Mouse (Mus musculus): ENCODE measurements at regions not wholly inside any gene's neighbourhood (a gene's known extent, or its start where the extent isn't known, plus 50 kb on each side); places are given as distances from the start of the nearest gene placed in this dataset.

- TF ChIP-seq CTCF (conservative IDR thresholded peaks at IDR 0.05; ENCODE audit: insufficient read depth, insufficient read length, low read depth, low read length): no peak
- TF ChIP-seq POLR2A (IDR thresholded peaks at IDR 0.05; ENCODE audit: low read depth, low read length): no peak
These were observed 483.9 kb upstream of the Igfbp3 start for GRCm38 (mm10) chr11:7697591-7697990.

Data from kidney, adult 2 months (tissue).